Mouse (Mus musculus): ENCODE results near the gene Lgi4. TPM values are rescaled to one million over a fixed set of nuclear protein-coding genes. Genes with fewer than 3 reads are reported as not detected.

Gene Lgi4
- total and polyA plus RNA-seq, 3 experiments, result 0.05 TPM; not detected in 2

- Histone ChIP-seq H3K27me3 (ENCODE audit: insufficient read depth, low read length) (no peaks in the 10 kb centered on the region), H3K9me3 (replicated peaks) (peaks cover 18% of the 10 kb centered on the region), H3K36me3 (replicated peaks) (no peaks in the 10 kb centered on the region), H3K4me1 (ENCODE audit: insufficient read depth, low read depth, low read length) (no peaks in the 10 kb centered on the region), H3K4me3 (ENCODE audit: low read depth, low read length) (no peak overlapping the region)
- no peak for TF ChIP-seq GATA1 (IDR thresholded peaks at IDR 0.05; ENCODE audit: borderline replicate concordance, low read length)
- no peak for TF ChIP-seq TAL1 (conservative IDR thresholded peaks at IDR 0.05; ENCODE audit: low read depth, low read length)
- TF ChIP-seq POLR2AphosphoS5 (IDR thresholded peaks at IDR 0.05; ENCODE audit: insufficient replicate concordance, low read depth, low read length), result no peak
- TF ChIP-seq GATA2 (IDR thresholded peaks at IDR 0.05; ENCODE audit: borderline replicate concordance, low read depth, low read length), result no peak
- TF ChIP-seq CTCF (IDR thresholded peaks at IDR 0.05; ENCODE audit: low read depth, low read length), result no peak
- DNase-seq (ENCODE audit: low spot score) (no peak), ATAC-seq (ENCODE audit: extremely low read depth, insufficient number of reproducible peaks, low FRiP score, poor library complexity, severe bottlenecking) (no peak)
These were observed 30.6 kb downstream of the Lgi4 start for GRCm38 (mm10) chr7:31089721-31090120.

GRCm38 (mm10) chr7:31094774-31095501 lies 35.8 kb downstream of the Lgi4 start:
- Histone ChIP-seq H3K27me3 (ENCODE audit: insufficient read depth, low read length) (no peaks in the 10 kb centered on the region), H3K4me1 (ENCODE audit: insufficient read depth, low read depth, low read length) (no peaks in the 10 kb centered on the region), H3K9me3 (replicated peaks) (peaks cover 21% of the 10 kb centered on the region), H3K36me3 (replicated peaks) (no peaks in the 10 kb centered on the region), H3K4me3 (ENCODE audit: low read depth, low read length) (no peak overlapping the region)
- no peak for DNase-seq (ENCODE audit: low spot score)
- ATAC-seq (ENCODE audit: extremely low read depth, insufficient number of reproducible peaks, low FRiP score, poor library complexity, severe bottlenecking), result no peak
- no peak for TF ChIP-seq POLR2AphosphoS5 (IDR thresholded peaks at IDR 0.05; ENCODE audit: insufficient replicate concordance, low read depth, low read length)
- TF ChIP-seq GATA2 (IDR thresholded peaks at IDR 0.05; ENCODE audit: borderline replicate concordance, low read depth, low read length), result no peak
- TF ChIP-seq GATA1 (IDR thresholded peaks at IDR 0.05; ENCODE audit: borderline replicate concordance, low read length), result no peak
- TF ChIP-seq CTCF (IDR thresholded peaks at IDR 0.05; ENCODE audit: low read depth, low read length), result no peak
- TF ChIP-seq TAL1 (conservative IDR thresholded peaks at IDR 0.05; ENCODE audit: low read depth, low read length), result no peak

- DNase-seq (ENCODE audit: low spot score) (no peak), ATAC-seq (ENCODE audit: extremely low read depth, insufficient number of reproducible peaks, low FRiP score, poor library complexity, severe bottlenecking) (no peak)
- TF ChIP-seq POLR2AphosphoS5 (IDR thresholded peaks at IDR 0.05; ENCODE audit: insufficient replicate concordance, low read depth, low read length) (no peak), GATA2 (IDR thresholded peaks at IDR 0.05; ENCODE audit: borderline replicate concordance, low read depth, low read length) (no peak), TAL1 (conservative IDR thresholded peaks at IDR 0.05; ENCODE audit: low read depth, low read length) (no peak), CTCF (IDR thresholded peaks at IDR 0.05; ENCODE audit: low read depth, low read length) (no peak), GATA1 (IDR thresholded peaks at IDR 0.05; ENCODE audit: borderline replicate concordance, low read length) (no peak)
- Histone ChIP-seq H3K27me3 (ENCODE audit: insufficient read depth, low read length) (no peaks in the 10 kb centered on the region), H3K4me3 (ENCODE audit: low read depth, low read length) (no peak overlapping the region), H3K4me1 (ENCODE audit: insufficient read depth, low read depth, low read length) (no peaks in the 10 kb centered on the region), H3K36me3 (replicated peaks) (no peaks in the 10 kb centered on the region), H3K9me3 (replicated peaks) (peaks cover 21% of the 10 kb centered on the region)
These were observed 37.9 kb downstream of the Lgi4 start for GRCm38 (mm10) chr7:31096892-31097564.

GRCm38 (mm10) chr7:31097583-31098248 lies 38.6 kb downstream of the Lgi4 start:
- Histone ChIP-seq H3K9me3 (replicated peaks) (peaks cover 27% of the 10 kb centered on the region), H3K36me3 (replicated peaks) (no peaks in the 10 kb centered on the region), H3K4me3 (ENCODE audit: low read depth, low read length) (no peak overlapping the region), H3K27me3 (ENCODE audit: insufficient read depth, low read length) (peaks cover 2% of the 10 kb centered on the region; the same call in 1 of the 2 replicates), H3K4me1 (ENCODE audit: insufficient read depth, low read depth, low read length) (no peaks in the 10 kb centered on the region)
- peak; percentile 47 for DNase-seq (ENCODE audit: low spot score)
- TF ChIP-seq TAL1 (conservative IDR thresholded peaks at IDR 0.05; ENCODE audit: low read depth, low read length) (no peak), GATA1 (IDR thresholded peaks at IDR 0.05; ENCODE audit: borderline replicate concordance, low read length) (no peak), CTCF (IDR thresholded peaks at IDR 0.05; ENCODE audit: low read depth, low read length) (0 out of 2 replicates have a peak, but pooled peaks have one; percentile 19), POLR2AphosphoS5 (IDR thresholded peaks at IDR 0.05; ENCODE audit: insufficient replicate concordance, low read depth, low read length) (no peak), GATA2 (IDR thresholded peaks at IDR 0.05; ENCODE audit: borderline replicate concordance, low read depth, low read length) (no peak)
- ATAC-seq (ENCODE audit: extremely low read depth, insufficient number of reproducible peaks, low FRiP score, poor library complexity, severe bottlenecking), result no peak

- H3K27me3 ChIP-seq (ENCODE audit: insufficient read depth, low read length), result peaks cover 4% of the 10 kb centered on the region; the same call in 1 of the 2 replicates
- H3K4me3 ChIP-seq (ENCODE audit: low read depth, low read length), result no peak overlapping the region
- H3K4me1 ChIP-seq (ENCODE audit: insufficient read depth, low read depth, low read length), result no peaks in the 10 kb centered on the region
- DNase-seq (ENCODE audit: low spot score) (no peak), ATAC-seq (ENCODE audit: extremely low read depth, insufficient number of reproducible peaks, low FRiP score, poor library complexity, severe bottlenecking) (no peak)
- H3K9me3 ChIP-seq (replicated peaks), result peaks cover 33% of the 10 kb centered on the region
- TF ChIP-seq GATA2 (IDR thresholded peaks at IDR 0.05; ENCODE audit: borderline replicate concordance, low read depth, low read length) (no peak), TAL1 (conservative IDR thresholded peaks at IDR 0.05; ENCODE audit: low read depth, low read length) (no peak), GATA1 (IDR thresholded peaks at IDR 0.05; ENCODE audit: borderline replicate concordance, low read length) (no peak), CTCF (IDR thresholded peaks at IDR 0.05; ENCODE audit: low read depth, low read length) (no peak), POLR2AphosphoS5 (IDR thresholded peaks at IDR 0.05; ENCODE audit: insufficient replicate concordance, low read depth, low read length) (no peak)
- H3K36me3 ChIP-seq (replicated peaks), result no peaks in the 10 kb centered on the region
These were observed 39.8 kb downstream of the Lgi4 start for GRCm38 (mm10) chr7:31098697-31099611.
